Mouse (Mus musculus) G1E (cell line): ENCODE measurements around the gene Lat2.

Experiments used
- CTCF ChIP-seq: IDR thresholded peaks from 2 replicates; pipeline ENCODE4 v1.5.1; 2012; ENCODE audit warnings: low read depth, low read length, inconsistent platforms, mixed read lengths
- POLR2AphosphoS5 ChIP-seq: IDR thresholded peaks from 2 replicates; pipeline ENCODE4 v1.6.1; 2012; ENCODE audit warnings: low read depth, low read length, inconsistent platforms; ENCODE audit not compliant: insufficient replicate concordance

DNA sequence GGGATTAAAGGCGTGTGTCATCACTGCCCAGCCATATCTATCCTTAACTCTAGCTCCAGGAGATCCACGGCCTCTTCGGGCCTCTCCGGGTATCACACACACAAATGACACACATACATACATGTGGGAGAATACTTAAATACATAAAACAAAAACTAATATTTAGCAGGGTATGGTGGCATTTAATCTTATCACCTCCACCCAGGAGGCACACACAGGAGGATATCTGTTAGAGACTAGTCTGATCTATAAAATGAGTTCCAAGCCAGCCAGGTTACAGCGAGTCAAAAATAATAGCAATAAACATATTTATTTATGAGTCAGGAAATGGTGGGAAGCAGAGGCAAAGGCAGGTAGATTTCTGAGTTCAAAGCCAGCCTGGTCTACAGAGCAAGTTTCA, 39.0 kb downstream of the Lat2 start:
- TF ChIP-seq POLR2AphosphoS5 (no peak), CTCF (no peak)
